Mouse (Mus musculus) C3H10T1/2 (cell line): ENCODE results near the gene Pold3. TPM values are rescaled to one million over a fixed set of nuclear protein-coding genes. Genes with fewer than 3 reads are reported as not detected.

ENCODE experiments used
- polyA plus RNA-seq, 2 experiments: library from polyadenylated mRNA; unstranded; fragments of >200 nt; fragmentation: generic; extraction: Trizol; gene quantifications; one replicate each; pipeline ENCODE4 v1.2.1; 2012; ENCODE audit warnings: missing spikeins in 2 of 2

Pold3 gene
- polyA plus RNA-seq, result 1 to 10 TPM; 4.1 to 7.6 TPM

DNA sequence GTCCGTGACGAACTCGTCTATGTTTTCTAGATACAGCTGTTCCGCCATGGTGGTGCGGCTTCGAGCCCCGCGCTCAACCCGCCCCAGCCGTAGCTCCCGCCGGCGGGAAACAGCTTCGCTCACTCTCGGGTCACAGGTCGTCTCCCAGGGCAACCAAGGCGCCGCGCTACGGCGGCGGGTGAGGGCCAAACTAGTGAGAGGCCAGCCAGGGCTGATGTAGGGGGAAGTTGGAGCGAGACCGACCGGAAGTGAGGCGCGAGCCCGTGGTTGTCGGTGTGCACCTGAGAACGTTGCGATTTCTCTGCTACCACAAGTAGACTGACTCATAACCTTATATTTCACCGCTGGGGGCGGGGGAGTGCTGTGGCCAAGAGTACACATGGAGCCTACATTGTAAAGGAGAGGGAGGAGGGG lies at the start of gene Pold3:
Gene Pold3, minus strand, starts transcription at position 190 of the 414 bp plus-strand sequence.

DNA sequence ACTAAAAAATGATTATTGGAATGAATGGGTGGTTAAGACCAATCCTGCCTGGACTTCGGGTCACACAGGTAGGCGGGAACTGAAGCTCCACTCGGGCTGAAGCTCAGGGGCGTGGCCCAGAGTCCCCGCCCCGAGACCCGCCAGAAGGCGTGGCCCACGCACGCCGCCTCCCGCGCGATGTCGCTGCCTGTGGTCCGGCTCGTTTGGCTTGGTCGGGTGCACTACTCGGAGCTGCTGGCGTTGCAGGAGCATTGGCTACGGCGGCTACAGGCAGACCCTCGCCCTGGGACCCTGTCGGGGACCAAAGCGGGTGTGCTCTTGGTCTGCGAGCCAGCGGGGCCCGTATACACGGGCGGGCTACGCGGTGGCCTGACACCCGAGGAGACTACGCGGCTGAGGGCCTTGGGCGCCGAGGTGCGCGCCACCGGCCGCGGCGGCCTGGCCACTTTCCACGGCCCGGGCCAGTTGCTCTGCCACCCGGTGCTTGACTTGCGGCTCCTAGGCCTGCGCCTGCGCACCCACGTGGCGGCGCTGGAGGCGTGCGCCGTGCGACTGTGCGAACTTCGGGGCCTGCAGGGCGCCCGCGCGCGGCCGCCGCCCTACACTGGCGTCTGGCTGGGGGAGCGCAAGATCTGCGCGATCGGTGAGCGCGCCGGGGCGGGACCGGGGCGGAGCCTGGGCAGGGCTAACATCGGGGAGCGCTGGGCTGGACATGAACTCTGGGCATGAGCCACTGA lies 37.9 kb upstream of the Pold3 start, which contains the start of gene Lipt2:
Gene Lipt2, plus strand, starts transcription at position 173 of the 737 bp plus-strand sequence.

Other genes with a start within 250 kb of the Pold3 start
- gene Rnf169, start 141.1 kb downstream of the Pold3 start, polyA plus RNA-seq, result 1 to 10 TPM in 1 of 2 experiments, under 1 TPM in 1; 0.75 to 5.1 TPM
- not detected for gene Chrdl2, start 115.4 kb downstream of the Pold3 start, polyA plus RNA-seq
- gene Lipt2, start 37.7 kb upstream of the Pold3 start, polyA plus RNA-seq, result 1 to 10 TPM; 5.2 to 5.5 TPM
- not detected for gene Kcne3, start 54.9 kb upstream of the Pold3 start, polyA plus RNA-seq
- under 1 TPM; 0.21 to 0.44 TPM for gene Pgm2l1, start 105.8 kb upstream of the Pold3 start, polyA plus RNA-seq
- 10 to 100 TPM in 1 of 2 experiments, 1 to 10 TPM in 1; 5.3 to 44.7 TPM for gene P4ha3, start 164.0 kb upstream of the Pold3 start, polyA plus RNA-seq